Mouse (Mus musculus): Measurements from ENCODE around the gene Gm4353. TPM values are rescaled to one million over a fixed set of nuclear protein-coding genes. Genes with fewer than 3 reads are reported as not detected.

The Gm4353 gene
- total and polyA plus RNA-seq, 2 experiments from 2014 or later: 0.19 to 0.25 TPM

DNA sequence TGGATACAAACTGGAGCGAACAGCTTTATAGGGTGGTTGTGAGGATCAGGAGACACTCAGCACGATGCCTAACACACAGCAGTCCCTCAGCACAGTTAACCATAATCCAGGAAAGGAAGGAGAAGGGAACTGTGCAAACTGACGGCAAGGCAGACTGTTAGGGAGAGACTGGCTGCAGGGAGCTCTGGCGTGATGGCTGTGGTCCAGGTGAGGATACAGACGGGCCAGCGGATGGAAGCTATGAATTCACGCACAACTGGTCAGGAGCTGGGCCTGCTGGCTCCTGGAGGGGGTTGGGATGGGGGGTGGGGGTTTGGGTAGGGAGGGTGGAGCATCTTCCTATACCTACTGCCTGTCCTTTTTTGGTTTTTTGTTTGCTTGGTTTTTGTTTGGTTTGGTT lies 41.2 kb upstream of the Gm4353 start:
- no peak for DNase-seq (ENCODE audit: low spot score)

DNA sequence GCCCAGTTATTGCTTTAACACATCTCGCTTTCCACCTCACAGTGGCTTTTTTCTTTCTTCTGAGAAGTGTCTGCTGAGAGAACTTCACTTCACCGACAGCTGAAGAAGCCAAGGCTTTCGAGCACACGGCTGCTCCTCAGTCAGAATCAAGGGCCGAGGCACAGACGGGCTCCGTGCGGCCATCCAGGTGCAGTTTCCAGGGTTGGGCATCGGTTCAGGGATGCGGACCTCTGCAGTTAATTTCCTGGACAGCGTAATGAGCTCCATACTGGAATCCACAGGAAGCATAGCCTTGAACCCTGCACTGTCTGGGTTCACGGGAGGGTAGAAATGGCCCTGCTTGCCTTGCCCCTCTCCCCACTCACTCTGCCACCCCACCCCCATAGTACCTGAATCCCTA lies 39.6 kb upstream of the Gm4353 start:
- no peaks in the 10 kb centered on the region for H3K27me3 ChIP-seq (ENCODE audit: control insufficient read depth, insufficient read depth, low read length)
- no peak overlapping the region for H3K4me3 ChIP-seq (ENCODE audit: low read depth, low read length)
- TF ChIP-seq EP300 (IDR thresholded peaks at IDR 0.05; ENCODE audit: low read depth) (no peak), CTCF (IDR thresholded peaks at IDR 0.05; ENCODE audit: low read depth) (no peak)
- ATAC-seq (ENCODE audit: insufficient read depth, low read depth) (no peak), DNase-seq (ENCODE audit: low spot score) (no peak)
- no peak overlapping the region for H3K27ac ChIP-seq (ENCODE audit: low read depth)
- H3K9me3 ChIP-seq (replicated peaks; ENCODE audit: control insufficient read depth, low read length): no peaks in the 10 kb centered on the region
- no peak overlapping the region for H3K4me2 ChIP-seq (ENCODE audit: low read depth, low read length)
- H3K9ac ChIP-seq (replicated peaks; ENCODE audit: low read depth, low read length): no peak overlapping the region
- no peaks in the 10 kb centered on the region for H3K4me1 ChIP-seq (ENCODE audit: control insufficient read depth, insufficient read depth)
- 91% methylated on average over 12 of the region's 12 CpGs for WGBS
- peaks cover 29% of the 10 kb centered on the region; the same call in 1 of the 2 replicates for H3K36me3 ChIP-seq (replicated peaks; ENCODE audit: control insufficient read depth, insufficient read depth, low read length)

More for the DNA sequence above, 41.2 kb upstream of the Gm4353 start:
- Histone ChIP-seq H3K4me1 (ENCODE audit: control insufficient read depth, insufficient read depth) (no peaks in the 10 kb centered on the region), H3K36me3 (replicated peaks; ENCODE audit: control insufficient read depth, insufficient read depth, low read length) (peaks cover 29% of the 10 kb centered on the region; the same call in 1 of the 2 replicates), H3K4me2 (ENCODE audit: low read depth, low read length) (no peak overlapping the region), H3K9me3 (replicated peaks; ENCODE audit: control insufficient read depth, low read length) (no peaks in the 10 kb centered on the region), H3K27me3 (ENCODE audit: control insufficient read depth, insufficient read depth, low read length) (no peaks in the 10 kb centered on the region), H3K9ac (replicated peaks; ENCODE audit: low read depth, low read length) (no peak overlapping the region), H3K4me3 (ENCODE audit: low read depth, low read length) (no peak overlapping the region), H3K27ac (ENCODE audit: low read depth) (no peak overlapping the region)
- ATAC-seq (ENCODE audit: insufficient read depth, low read depth): no peak
- no peak for TF ChIP-seq CTCF (IDR thresholded peaks at IDR 0.05; ENCODE audit: low read depth)
- TF ChIP-seq EP300 (IDR thresholded peaks at IDR 0.05; ENCODE audit: low read depth): no peak
- WGBS: 76% methylated on average over 7 of the region's 7 CpGs

DNA sequence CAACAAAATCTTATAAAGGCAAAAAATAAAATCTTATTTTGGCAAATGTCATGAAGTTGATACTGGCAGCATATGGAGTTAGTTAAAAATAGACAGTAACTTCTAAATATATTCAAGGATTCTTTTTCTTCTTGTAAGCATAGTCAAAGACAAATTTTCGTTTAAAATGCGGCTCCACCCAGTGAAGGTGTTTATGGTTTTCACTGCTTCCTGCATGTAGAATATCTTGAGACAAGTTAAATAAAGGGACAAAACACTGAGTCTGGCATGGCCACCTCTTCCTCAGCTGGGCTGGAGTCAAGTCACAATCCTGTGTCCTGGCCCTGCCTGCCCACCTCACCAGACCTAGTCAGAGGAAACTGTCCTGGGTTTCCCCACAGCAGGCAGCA lies 39.2 kb upstream of the Gm4353 start:
- peaks cover 28% of the 10 kb centered on the region; the same call in 1 of the 2 replicates for H3K36me3 ChIP-seq (replicated peaks; ENCODE audit: control insufficient read depth, insufficient read depth, low read length)

DNA sequence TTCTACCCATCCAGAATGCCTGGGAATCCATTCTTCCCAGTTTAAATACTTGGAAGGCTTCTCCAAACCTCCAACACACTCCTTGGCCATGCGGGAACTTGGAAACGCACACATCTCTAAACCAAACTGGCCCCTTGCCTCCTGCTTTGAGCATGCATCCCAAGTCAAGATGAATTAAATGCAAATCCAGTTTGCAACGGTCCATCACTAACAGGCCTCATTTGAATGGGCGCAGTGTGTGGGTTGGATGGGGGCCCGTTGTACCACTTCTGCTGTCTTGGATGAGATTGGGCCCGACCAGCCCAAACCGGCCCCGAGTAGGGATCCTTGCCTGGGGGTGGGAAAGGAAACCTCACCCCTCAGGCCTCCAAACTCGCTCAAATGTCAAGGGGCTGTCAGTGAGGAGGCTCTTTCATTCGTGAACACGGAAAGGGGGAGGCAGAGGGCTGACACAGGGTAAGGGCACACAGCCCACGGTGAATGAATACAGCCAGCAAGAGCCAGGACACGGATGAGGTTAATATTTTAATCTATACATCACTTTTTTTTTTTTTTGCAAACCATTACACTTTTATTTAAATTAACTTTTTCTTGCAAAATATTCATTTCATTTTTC lies 38.7 kb upstream of the Gm4353 start:
- Histone ChIP-seq H3K4me1 (ENCODE audit: control insufficient read depth, insufficient read depth) (no peaks in the 10 kb centered on the region), H3K9me3 (replicated peaks; ENCODE audit: control insufficient read depth, low read length) (no peaks in the 10 kb centered on the region), H3K27ac (ENCODE audit: low read depth) (no peak overlapping the region), H3K9ac (replicated peaks; ENCODE audit: low read depth, low read length) (no peak overlapping the region), H3K4me3 (ENCODE audit: low read depth, low read length) (no peak overlapping the region), H3K27me3 (ENCODE audit: control insufficient read depth, insufficient read depth, low read length) (no peaks in the 10 kb centered on the region), H3K36me3 (replicated peaks; ENCODE audit: control insufficient read depth, insufficient read depth, low read length) (peaks cover 23% of the 10 kb centered on the region; the same call in 1 of the 2 replicates), H3K4me2 (ENCODE audit: low read depth, low read length) (no peak overlapping the region)
- ATAC-seq (ENCODE audit: insufficient read depth, low read depth) (no peak), DNase-seq (ENCODE audit: low spot score) (no peak)
- TF ChIP-seq EP300 (IDR thresholded peaks at IDR 0.05; ENCODE audit: low read depth) (no peak), CTCF (IDR thresholded peaks at IDR 0.05; ENCODE audit: low read depth) (no peak)
- 69% methylated on average over 13 of the region's 13 CpGs for WGBS

More for the DNA sequence above, 39.2 kb upstream of the Gm4353 start:
- DNase-seq (ENCODE audit: low spot score): no peak
- H3K4me1 ChIP-seq (ENCODE audit: control insufficient read depth, insufficient read depth): no peaks in the 10 kb centered on the region
- ATAC-seq (ENCODE audit: insufficient read depth, low read depth): no peak
- H3K27ac ChIP-seq (ENCODE audit: low read depth): no peak overlapping the region
- WGBS: 74% methylated on average over 2 of the region's 2 CpGs
- H3K4me2 ChIP-seq (ENCODE audit: low read depth, low read length): no peak overlapping the region
- H3K9ac ChIP-seq (replicated peaks; ENCODE audit: low read depth, low read length): no peak overlapping the region
- no peak overlapping the region for H3K4me3 ChIP-seq (ENCODE audit: low read depth, low read length)
- TF ChIP-seq CTCF (IDR thresholded peaks at IDR 0.05; ENCODE audit: low read depth): no peak
- TF ChIP-seq EP300 (IDR thresholded peaks at IDR 0.05; ENCODE audit: low read depth): no peak
- H3K27me3 ChIP-seq (ENCODE audit: control insufficient read depth, insufficient read depth, low read length): no peaks in the 10 kb centered on the region
- H3K9me3 ChIP-seq (replicated peaks; ENCODE audit: control insufficient read depth, low read length): no peaks in the 10 kb centered on the region

DNA sequence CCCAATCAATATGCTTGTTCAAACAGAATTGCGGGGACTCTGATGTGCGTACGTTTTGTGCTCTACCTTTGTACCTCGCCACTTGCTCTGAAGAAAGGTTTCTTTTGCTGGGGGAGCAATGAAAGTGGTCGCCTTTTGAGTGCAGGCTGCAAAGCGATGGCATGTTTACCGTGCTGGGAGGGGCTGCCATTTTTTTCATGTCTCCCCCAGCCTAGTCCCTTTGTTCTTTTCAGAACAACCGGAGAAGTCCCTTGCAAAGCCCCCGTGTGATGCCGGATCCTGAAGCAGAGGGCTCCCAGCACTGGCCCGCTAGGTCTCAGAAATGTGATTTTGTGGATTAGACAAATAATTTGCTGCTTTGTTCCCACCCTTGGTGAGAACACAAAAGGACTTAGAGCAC lies 36.8 kb upstream of the Gm4353 start:
- Histone ChIP-seq H3K36me3 (replicated peaks; ENCODE audit: control insufficient read depth, insufficient read depth, low read length) (peaks cover 9% of the 10 kb centered on the region; the same call in 1 of the 2 replicates), H3K27ac (ENCODE audit: low read depth) (no peak overlapping the region), H3K4me3 (ENCODE audit: low read depth, low read length) (no peak overlapping the region), H3K9me3 (replicated peaks; ENCODE audit: control insufficient read depth, low read length) (no peaks in the 10 kb centered on the region), H3K4me1 (ENCODE audit: control insufficient read depth, insufficient read depth) (no peaks in the 10 kb centered on the region), H3K4me2 (ENCODE audit: low read depth, low read length) (no peak overlapping the region), H3K9ac (replicated peaks; ENCODE audit: low read depth, low read length) (no peak overlapping the region), H3K27me3 (ENCODE audit: control insufficient read depth, insufficient read depth, low read length) (no peaks in the 10 kb centered on the region)
- no peak for ATAC-seq (ENCODE audit: insufficient read depth, low read depth)
- WGBS: 82% methylated on average over 11 of the region's 11 CpGs
- DNase-seq (ENCODE audit: low spot score): no peak
- no peak for TF ChIP-seq EP300 (IDR thresholded peaks at IDR 0.05; ENCODE audit: low read depth)
- no peak for TF ChIP-seq CTCF (IDR thresholded peaks at IDR 0.05; ENCODE audit: low read depth)

DNA sequence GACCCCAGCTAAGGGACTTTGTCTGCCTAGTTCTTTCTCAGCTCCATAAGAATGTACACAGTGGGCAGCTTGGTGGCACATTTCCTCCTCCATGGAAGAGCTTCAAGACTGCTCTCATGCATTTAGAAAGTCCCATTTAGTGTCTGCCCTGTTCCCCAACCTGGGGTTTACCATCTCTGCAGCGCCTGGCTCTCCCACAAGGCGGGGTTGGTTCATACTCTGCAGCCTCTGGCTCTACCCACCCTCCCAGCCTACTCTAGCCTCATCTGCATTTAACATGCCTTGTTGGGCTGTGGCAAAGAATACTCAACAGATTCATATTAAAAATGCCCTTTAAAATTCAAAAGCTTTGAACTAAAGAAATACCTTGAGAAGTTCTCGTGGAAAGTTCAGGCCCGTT lies 36.3 kb upstream of the Gm4353 start:
- DNase-seq (ENCODE audit: low spot score): no peak
- no peak for TF ChIP-seq EP300 (IDR thresholded peaks at IDR 0.05; ENCODE audit: low read depth)
- TF ChIP-seq CTCF (IDR thresholded peaks at IDR 0.05; ENCODE audit: low read depth): no peak
- 89% methylated on average over 4 of the region's 4 CpGs for WGBS

More for the DNA sequence above, 36.3 kb upstream of the Gm4353 start:
- H3K9ac ChIP-seq (replicated peaks; ENCODE audit: low read depth, low read length): no peak overlapping the region
- H3K36me3 ChIP-seq (replicated peaks; ENCODE audit: control insufficient read depth, insufficient read depth, low read length): peaks cover 9% of the 10 kb centered on the region; the same call in 1 of the 2 replicates
- no peak overlapping the region for H3K4me2 ChIP-seq (ENCODE audit: low read depth, low read length)
- no peaks in the 10 kb centered on the region for H3K9me3 ChIP-seq (replicated peaks; ENCODE audit: control insufficient read depth, low read length)
- no peak for ATAC-seq (ENCODE audit: insufficient read depth, low read depth)
- H3K27ac ChIP-seq (ENCODE audit: low read depth): no peak overlapping the region
- H3K27me3 ChIP-seq (ENCODE audit: control insufficient read depth, insufficient read depth, low read length): no peaks in the 10 kb centered on the region
- H3K4me3 ChIP-seq (ENCODE audit: low read depth, low read length): no peak overlapping the region
- no peaks in the 10 kb centered on the region for H3K4me1 ChIP-seq (ENCODE audit: control insufficient read depth, insufficient read depth)

Measured in heart, postnatal 0 days (tissue).